Mouse (Mus musculus) liver, embryonic 13.5 days (tissue): ENCODE results near the gene Cep295nl. TPM values are rescaled to one million over a fixed set of nuclear protein-coding genes. Genes with fewer than 3 reads are reported as not detected.

Experiments
- ATAC-seq: fragments of 200-750 bp; cut with Nextera tagmentation; 2 replicates; pipeline ENCODE4 v1.8.0; 2017; ENCODE audit warnings: low read depth, mild to moderate bottlenecking, moderate number of reproducible peaks, moderate library complexity
- DNase-seq: peaks from one replicate; pipeline ENCODE4 v3.0.0; 2022
- H3K27ac ChIP-seq: fragments of 300-500 bp; sonication (generic); 2 replicates; pipeline ENCODE4 v1.5.1; 2015; ENCODE audit warnings: moderate library complexity, mild to moderate bottlenecking, inconsistent platforms
- H3K27me3 ChIP-seq: fragments of 300-500 bp; sonication (generic); 2 replicates; pipeline ENCODE4 v1.6.1; 2015; ENCODE audit warnings: mild to moderate bottlenecking, inconsistent platforms
- H3K36me3 ChIP-seq: fragments of 300-500 bp; sonication (generic); 2 replicates; pipeline ENCODE4 v1.6.1; 2015; ENCODE audit warnings: mild to moderate bottlenecking, inconsistent platforms
- H3K4me1 ChIP-seq: fragments of 300-500 bp; sonication (generic); replicated peaks from 2 replicates; pipeline ENCODE4 v1.6.1; 2015; ENCODE audit warnings: inconsistent platforms
- H3K4me2 ChIP-seq: fragments of 300-500 bp; sonication (generic); 2 replicates; pipeline ENCODE4 v1.6.1; 2015; ENCODE audit warnings: inconsistent platforms, mild to moderate bottlenecking, moderate library complexity
- H3K4me3 ChIP-seq: fragments of 300-500 bp; sonication (generic); replicated peaks from 2 replicates; pipeline ENCODE4 v1.5.1; 2015; ENCODE audit warnings: mild to moderate bottlenecking, inconsistent platforms
- H3K9ac ChIP-seq: fragments of 300-500 bp; sonication (generic); 2 replicates; pipeline ENCODE4 v1.6.1; 2015; ENCODE audit warnings: mild to moderate bottlenecking, inconsistent platforms
- H3K9me3 ChIP-seq: fragments of 300-500 bp; sonication (generic); replicated peaks from 2 replicates; pipeline ENCODE4 v1.6.1; 2016; ENCODE audit warnings: inconsistent platforms
- WGBS: fragments of 180-500 bp; shearing (Covaris S2); methylation state at CpG from one replicate; pipeline ENCODE4 v1.1.7; 2015; ENCODE audit not compliant: insufficient replicate concordance; 5-methylcytosine and 5-hydroxymethylcytosine counted together
- polyA plus RNA-seq: library from polyadenylated mRNA; unstranded; fragments of >200 nt; fragmentation: Nextera tagmentation; extraction: Ambion mirVana; gene quantifications from 2 replicates; pipeline ENCODE4 v1.2.1, GENCODE M21; 2015

The Cep295nl gene
- polyA plus RNA-seq, 1 experiment from 2014 or later = not detected

DNA sequence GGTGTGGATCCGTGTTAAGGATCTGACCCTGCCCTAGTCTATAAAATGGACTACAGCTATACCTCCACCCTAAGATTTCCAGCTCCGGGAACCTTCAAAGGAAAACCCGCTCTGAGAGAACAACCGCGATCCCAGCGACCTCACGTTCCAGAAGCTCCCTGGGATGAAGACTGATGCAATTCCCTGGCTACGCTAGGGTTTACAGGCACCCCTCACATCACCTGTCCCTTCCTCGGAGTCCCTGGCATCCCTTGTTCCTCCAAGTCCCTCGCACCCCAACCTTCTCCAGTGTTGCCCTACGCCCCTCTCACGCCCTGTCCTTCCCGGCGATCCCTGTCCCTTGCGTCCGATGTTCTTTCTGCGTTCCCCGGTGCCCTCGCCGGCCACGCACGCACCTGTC is 52.7 kb downstream of the Cep295nl start:
- Histone ChIP-seq H3K4me3 (peak overlapping the region; percentile 79), H3K36me3 (peaks cover 33% of the 10 kb centered on the region), H3K4me2 (peak overlapping the region; percentile 95), H3K9me3 (no peaks in the 10 kb centered on the region), H3K9ac (peak overlapping the region; percentile 85), H3K27me3 (peaks cover 6% of the 10 kb centered on the region; the same call in 1 of the 2 replicates), H3K4me1 (peaks cover 32% of the 10 kb centered on the region), H3K27ac (peak overlapping the region; percentile 60)
- no peak for DNase-seq
- 1% methylated on average over 22 of the region's 22 CpGs for WGBS
- no peak for ATAC-seq

DNA sequence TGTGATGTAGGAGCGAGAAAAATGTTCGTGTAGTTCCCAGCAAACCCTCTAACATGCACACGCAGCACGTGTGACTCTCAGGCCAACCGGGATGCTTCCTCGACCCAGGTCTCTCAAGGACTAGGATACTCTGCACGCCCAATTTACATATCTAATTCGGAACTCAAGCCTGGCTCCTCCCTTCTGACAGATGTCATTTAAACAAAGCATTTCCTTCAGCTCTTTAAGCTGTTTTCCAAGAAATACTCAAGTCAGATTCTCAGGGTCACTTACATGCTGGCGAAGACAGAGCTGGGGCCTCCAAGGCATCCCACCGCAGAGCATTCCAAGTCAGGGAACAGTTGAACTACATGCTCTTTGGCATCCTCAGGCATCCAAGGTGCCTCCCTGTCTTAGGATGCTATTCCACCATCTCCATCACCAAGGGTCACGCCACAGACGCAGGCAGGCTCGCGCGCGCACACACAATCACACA is 53.2 kb downstream of the Cep295nl start:
- peak overlapping the region; percentile 79 for H3K4me3 ChIP-seq
- peaks cover 38% of the 10 kb centered on the region for H3K36me3 ChIP-seq
- peak overlapping the region; percentile 95 for H3K4me2 ChIP-seq
- peaks cover 32% of the 10 kb centered on the region for H3K4me1 ChIP-seq
- no peaks in the 10 kb centered on the region for H3K9me3 ChIP-seq
- ATAC-seq = no peak
- WGBS = 1% methylated on average over 16 of the region's 16 CpGs
- H3K27me3 ChIP-seq = peaks cover 6% of the 10 kb centered on the region; the same call in 1 of the 2 replicates
- H3K9ac ChIP-seq = peak overlapping the region; percentile 85
- 0 out of 2 replicates have a peak overlapping the region, but pooled peaks have one; percentile 60 for H3K27ac ChIP-seq
- DNase-seq = no peak

- H3K27ac ChIP-seq = no peak overlapping the region
- DNase-seq = no peak
- peaks cover 1% of the 10 kb centered on the region; the same call in 1 of the 2 replicates for H3K27me3 ChIP-seq
- no peak overlapping the region for H3K4me2 ChIP-seq
- no peak overlapping the region for H3K9ac ChIP-seq
- H3K9me3 ChIP-seq = no peaks in the 10 kb centered on the region
- no peak overlapping the region for H3K4me3 ChIP-seq
- 82% methylated on average over 9 of the region's 9 CpGs for WGBS
- peaks cover 53% of the 10 kb centered on the region for H3K36me3 ChIP-seq
- no peak for ATAC-seq
- H3K4me1 ChIP-seq = peaks cover 32% of the 10 kb centered on the region
Observed at GRCm38 (mm10) chr11:118287573-118287972, 54.7 kb downstream of the Cep295nl start.

DNA sequence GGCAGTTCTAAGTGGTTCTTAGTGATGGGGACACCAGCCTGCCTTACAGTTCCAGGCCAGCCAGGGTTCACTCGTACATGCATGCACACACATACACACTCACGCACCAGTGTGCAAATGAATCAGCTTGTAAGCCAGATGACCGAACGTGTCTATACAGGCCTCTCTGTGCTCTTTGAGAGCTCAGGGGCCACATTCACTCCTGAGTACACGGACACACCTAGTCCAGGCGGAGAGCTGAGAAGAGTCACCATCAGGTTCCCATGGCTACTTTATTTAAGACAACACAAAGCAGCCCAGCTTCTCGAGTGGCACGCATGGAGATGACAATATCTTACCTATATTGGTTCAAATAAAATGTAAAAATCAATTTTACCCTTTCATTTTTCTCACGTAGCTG is 55.9 kb downstream of the Cep295nl start:
- Histone ChIP-seq H3K4me2 (no peak overlapping the region), H3K4me3 (no peak overlapping the region), H3K36me3 (peaks cover 65% of the 10 kb centered on the region), H3K9me3 (no peaks in the 10 kb centered on the region), H3K9ac (no peak overlapping the region), H3K4me1 (peaks cover 32% of the 10 kb centered on the region), H3K27me3 (no peaks in the 10 kb centered on the region), H3K27ac (no peak overlapping the region)
- no peak for DNase-seq
- no peak for ATAC-seq
- WGBS = 85% methylated on average over 9 of the region's 9 CpGs

- Histone ChIP-seq H3K4me2 (no peak overlapping the region), H3K27me3 (no peaks in the 10 kb centered on the region), H3K36me3 (peaks cover 69% of the 10 kb centered on the region), H3K4me3 (no peak overlapping the region), H3K9me3 (no peaks in the 10 kb centered on the region), H3K9ac (no peak overlapping the region), H3K4me1 (peaks cover 28% of the 10 kb centered on the region), H3K27ac (no peak overlapping the region)
- no peak for DNase-seq
- no peak for ATAC-seq
- 87% methylated on average over 13 of the region's 13 CpGs for WGBS
Observed at GRCm38 (mm10) chr11:118285791-118286190, 56.5 kb downstream of the Cep295nl start.

Other genes with a start within 250 kb of the Cep295nl start
- 0.07 and 0.10 TPM in 2 replicates for gene Dnah17, start 211.9 kb downstream of the Cep295nl start, polyA plus RNA-seq
- gene Cyth1, start 93.9 kb downstream of the Cep295nl start, polyA plus RNA-seq = 2.3 and 3.1 TPM in 2 replicates
- 6.9 and 7.9 TPM in 2 replicates for gene Usp36, start 52.3 kb downstream of the Cep295nl start, polyA plus RNA-seq
- gene Timp2, start 13.2 kb upstream of the Cep295nl start, polyA plus RNA-seq = 5.5 and 5.7 TPM in 2 replicates
- gene Lgals3bp, start 59.6 kb upstream of the Cep295nl start, polyA plus RNA-seq = 25.4 and 32.3 TPM in 2 replicates
- gene Cant1, start 76.6 kb upstream of the Cep295nl start, polyA plus RNA-seq = 8.3 and 9.4 TPM in 2 replicates
- gene C1qtnf1, start 85.7 kb upstream of the Cep295nl start, polyA plus RNA-seq = 1.1 and 1.4 TPM in 2 replicates
- gene Engase, start 134.3 kb upstream of the Cep295nl start, polyA plus RNA-seq = 8.1 and 8.8 TPM in 2 replicates